Mouse (Mus musculus) layer of hippocampus, postnatal 25 days (tissue): ENCODE results near the gene Usp11. TPM values are rescaled to one million over a fixed set of nuclear protein-coding genes. Genes with fewer than 3 reads are reported as not detected.
"Not testable (repeated sequence)": the region's sequence is repeated elsewhere in the genome, so short reads cannot be mapped to it uniquely, and the experiment has no call there.

Experiments used
- DNase-seq, 2 experiments: peaks; one replicate each; pipeline ENCODE4 v3.0.0; 2022; ENCODE audit warnings: mixed read lengths in 2 of 2, low spot score in 1 of 2; ENCODE audit errors: extremely low spot score in 1 of 2
- total RNA-seq, 2 experiments: library from RNA; stranded (reverse); gene quantifications; 2 replicates each; pipeline ENCODE4 v1.2.3; 2021

The Usp11 gene
- 100 to 1,000 TPM; 104 TPM for total RNA-seq

- peak; percentile 35 to 41 for DNase-seq
Observed at GRCm38 (mm10) chrX:20703741-20704290, at the start of gene Usp11. Usp11 (plus strand) TSS chrX:20703906.

- no peak for DNase-seq
Observed at GRCm38 (mm10) chrX:20657593-20657992, 46.1 kb upstream of the Usp11 start.

DNA sequence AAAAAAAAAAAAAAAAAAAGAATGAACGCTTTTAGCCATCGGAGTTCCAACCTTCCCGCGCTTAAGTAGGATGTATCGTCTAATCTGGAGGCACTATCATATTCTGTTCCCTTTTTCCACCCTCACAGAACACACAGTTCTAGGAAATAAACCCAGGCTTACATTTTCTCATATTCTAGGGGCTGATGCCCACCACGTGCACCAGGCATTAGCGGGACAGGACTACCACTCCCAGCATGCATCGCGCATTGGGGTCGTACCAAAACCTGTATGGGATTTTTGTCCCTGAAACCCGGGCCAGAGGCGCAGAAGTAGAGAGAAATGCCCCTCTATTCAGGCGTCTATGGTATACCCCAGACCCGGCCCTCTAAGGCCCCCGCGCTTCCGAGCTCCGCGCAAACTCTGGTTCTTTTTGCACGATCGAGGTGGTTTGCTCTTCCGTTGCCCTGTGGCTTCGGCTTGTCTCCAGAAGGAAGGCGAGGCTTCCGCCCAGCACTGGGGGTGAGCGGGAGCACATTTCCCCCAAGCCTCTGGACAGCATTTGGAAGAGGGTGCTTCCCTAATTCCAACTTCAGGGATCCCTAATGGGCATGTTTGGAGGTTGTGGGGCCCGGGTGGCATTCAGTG is 45.6 kb upstream of the Usp11 start, which contains the start of gene Uba1:
Gene Uba1, plus strand, starts transcription at position 301 of the 627 bp plus-strand sequence.
- DNase-seq, result peak; percentile 40 to 62

DNA sequence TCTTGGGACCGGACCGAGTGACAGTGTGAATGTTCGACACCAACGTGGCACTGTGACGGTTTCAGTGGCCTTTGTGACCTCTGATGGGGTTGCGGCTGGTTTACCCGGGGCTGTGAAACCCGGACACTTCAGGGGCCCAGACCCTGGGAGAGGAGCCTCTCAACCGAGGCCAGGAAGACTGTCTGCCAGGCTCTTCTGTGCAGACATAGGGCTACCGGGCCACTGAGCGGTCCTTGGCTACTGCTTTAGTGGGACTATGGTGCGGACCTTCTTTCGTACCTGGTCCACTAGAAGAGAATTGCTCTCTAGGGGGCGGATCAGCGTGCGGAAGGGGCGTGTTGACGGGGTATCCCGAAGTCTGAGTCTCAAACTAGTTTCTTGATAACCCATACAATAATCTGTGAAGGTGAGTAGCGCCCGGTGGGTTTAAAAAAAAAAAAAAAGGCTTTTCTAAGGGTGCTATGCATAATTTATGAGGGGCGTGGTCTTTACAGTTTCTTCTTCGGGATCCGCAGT is 44.8 kb upstream of the Usp11 start:
- DNase-seq, result no peak

DNA sequence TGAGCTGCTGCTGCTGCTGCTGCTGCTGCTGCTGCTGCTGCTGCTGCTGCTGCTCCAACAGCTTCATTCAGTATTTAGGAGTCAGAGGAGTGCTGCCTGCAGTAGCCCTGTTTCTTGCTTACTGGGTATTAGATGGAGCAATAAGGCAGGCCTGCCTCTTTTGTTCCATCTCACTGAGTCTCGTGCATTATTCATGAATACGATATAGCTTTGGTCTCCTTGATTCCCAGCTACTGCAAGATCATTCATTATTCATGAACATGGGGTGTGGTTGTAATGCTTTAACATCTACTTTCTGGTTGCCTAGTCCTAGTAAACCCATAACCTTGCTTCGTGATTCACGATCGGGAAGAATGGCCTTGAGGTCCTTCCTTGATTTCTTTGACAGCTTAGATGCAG is 41.4 kb upstream of the Usp11 start:
- no peak for DNase-seq

GRCm38 (mm10) chrX:20662716-20663443 is 40.8 kb upstream of the Usp11 start:
- DNase-seq, result peak; percentile 58 to 61

GRCm38 (mm10) chrX:20663444-20663790 is 40.3 kb upstream of the Usp11 start:
- DNase-seq, result peak in 1 of 2 experiments; percentile 9

DNA sequence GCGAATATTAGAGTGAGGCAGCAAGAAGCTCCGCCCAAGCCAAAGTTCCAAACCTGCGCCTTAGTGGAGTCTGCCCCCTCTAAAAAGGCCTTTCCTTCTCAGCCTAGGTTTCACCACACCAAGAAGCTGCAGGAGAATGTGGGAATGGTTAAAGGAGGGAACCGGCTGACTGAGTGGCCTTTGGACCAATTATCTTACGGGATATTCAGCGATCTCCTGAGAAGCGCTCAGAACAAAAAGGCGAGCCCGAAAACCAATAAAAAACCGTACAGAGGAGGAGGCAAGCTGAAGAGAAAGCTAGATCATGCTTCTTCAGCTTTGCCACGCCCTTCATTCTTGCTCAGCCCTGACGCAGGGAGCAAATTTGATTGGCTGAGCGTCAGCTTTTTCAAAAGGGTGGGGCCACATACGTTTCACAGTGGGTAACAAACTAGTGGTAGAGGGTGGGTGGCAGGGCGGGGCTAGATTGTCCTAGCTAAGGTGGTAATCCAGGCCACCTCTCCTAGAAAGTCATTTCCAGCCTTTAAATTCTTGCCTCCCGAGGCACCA is 16.1 kb upstream of the Usp11 start, which contains the start of gene Cdk16:
Gene Cdk16, plus strand, starts transcription at position 436 of the 549 bp plus-strand sequence.
- DNase-seq, result peak; percentile 43 to 44

- peak; percentile 67 to 69 for DNase-seq
Observed at GRCm38 (mm10) chrX:20688068-20688547, 15.6 kb upstream of the Usp11 start.

DNA sequence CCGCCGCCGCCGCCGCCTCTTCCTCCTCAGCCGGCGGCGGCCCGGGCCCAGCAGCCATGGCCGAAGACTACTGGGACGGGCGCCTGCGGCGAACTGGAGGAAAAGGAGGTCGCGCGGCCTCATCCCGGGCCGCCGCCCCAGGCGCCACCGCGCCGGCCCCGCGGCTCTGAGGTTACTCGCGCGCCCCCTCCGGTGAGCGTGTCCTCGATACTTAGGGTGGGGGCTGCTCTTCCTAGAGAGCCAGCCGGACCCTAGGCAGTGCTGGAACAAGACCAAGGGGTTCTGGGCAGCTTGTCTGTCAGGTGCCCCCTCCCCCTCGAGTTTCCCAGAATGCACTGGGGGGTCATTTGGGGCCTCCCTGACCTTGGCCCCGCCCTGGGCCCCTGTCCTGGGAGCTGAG is 15.1 kb upstream of the Usp11 start:
- DNase-seq, result peak; percentile 16 to 33

- no peak for DNase-seq
Observed at GRCm38 (mm10) chrX:20691566-20691965, 12.1 kb upstream of the Usp11 start.

- no peak for DNase-seq
Observed at GRCm38 (mm10) chrX:20692616-20693015, 11.1 kb upstream of the Usp11 start.

DNA sequence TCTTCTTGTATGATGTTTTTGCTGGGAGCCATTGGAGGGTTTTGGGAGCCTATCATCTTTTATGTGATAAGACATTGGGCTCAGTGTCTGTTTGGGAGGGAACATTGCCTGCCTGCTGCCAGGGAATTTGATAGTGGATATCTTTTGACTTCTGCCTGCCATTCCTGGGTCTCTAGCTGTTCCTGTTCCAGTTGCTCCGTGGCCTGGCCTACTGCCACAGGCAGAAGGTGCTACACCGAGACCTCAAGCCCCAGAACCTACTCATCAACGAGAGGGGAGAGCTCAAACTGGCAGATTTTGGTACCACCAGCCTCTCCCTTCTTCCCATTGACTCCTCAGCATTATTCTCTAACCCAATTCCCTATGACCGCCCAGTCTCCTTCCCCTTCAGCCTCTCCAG is 7.9 kb upstream of the Usp11 start:
- no peak for DNase-seq

- peak; percentile 49 to 55 for DNase-seq
Observed at GRCm38 (mm10) chrX:20704295-20705082, 783 bp downstream of the Usp11 start.

DNA sequence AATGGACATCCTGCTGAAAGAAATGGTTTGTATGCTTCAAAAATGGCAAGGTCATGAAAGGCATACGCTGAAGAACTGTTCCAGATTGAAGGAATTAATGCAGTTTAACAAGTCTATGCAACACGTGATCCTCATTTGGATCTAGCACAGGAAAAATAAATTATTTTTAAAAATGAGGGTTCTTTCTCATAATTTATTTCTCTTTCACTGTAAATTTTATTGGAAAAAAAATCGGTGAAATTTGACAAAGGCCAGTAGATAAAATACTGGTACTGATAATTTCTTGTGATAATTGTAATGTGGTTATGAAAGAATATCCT is 1.3 kb downstream of the Usp11 start:
- no peak for DNase-seq

DNA sequence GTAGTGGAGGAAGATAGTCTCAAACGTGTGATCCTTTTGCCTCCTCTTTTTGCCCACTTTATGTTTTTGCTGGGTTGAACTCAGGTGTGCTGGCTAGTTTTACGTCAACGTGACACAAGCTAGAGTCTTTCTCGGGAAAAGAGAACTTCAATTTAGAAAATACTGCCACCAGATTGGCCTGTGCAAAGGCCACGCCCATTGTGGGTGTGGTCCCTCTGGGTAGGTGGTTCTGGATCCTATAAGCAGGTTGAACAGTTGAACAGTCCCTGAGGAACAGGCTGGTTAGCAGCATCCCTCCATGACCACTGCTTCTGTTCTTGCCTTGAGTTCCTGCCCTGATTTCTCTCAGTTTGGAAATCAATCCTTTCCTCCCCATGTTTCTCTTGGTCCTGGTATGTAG is 25.0 kb downstream of the Usp11 start:
- DNase-seq, result no peak

- not testable (repeated sequence) for DNase-seq
Observed at GRCm38 (mm10) chrX:20730048-20730447, 26.3 kb downstream of the Usp11 start.

DNA sequence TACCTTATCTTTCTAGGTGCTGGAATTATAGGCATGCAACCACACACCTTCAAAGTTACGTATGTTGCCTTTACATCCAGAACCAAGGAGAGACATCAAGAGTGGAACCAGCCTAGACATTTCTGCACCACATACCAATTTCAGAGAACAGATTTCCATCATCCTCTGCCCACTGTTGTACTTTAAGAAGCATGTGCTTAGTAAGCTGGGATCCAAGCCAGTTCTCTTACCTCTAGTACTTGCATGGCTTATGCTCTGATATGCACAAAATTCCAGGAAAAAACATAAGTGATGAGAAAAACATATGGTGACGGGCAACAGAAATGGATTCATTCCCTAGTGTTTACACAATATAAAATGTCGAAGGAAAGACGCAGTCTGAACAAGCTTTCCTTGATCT is 32.8 kb downstream of the Usp11 start:
- no peak for DNase-seq

DNA sequence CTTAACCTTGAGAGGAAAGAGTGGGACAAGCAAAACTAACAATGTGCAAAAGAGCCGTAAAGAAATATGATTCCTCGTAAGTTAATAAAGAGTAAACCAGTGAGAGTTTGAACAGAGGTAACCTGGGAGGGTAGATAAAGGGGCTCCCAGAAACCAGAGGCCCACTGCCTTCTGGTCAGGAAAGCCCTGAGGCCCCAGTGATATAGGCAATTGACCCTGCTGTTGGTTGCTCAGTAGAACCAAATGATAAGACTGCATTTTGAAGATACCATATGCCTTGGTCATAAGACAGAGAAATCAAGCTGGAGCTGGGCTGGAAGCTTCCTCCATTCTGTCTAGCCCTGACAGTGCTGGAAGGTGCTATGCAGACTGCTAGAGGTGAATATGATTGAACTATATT is 45.1 kb downstream of the Usp11 start:
- no peak for DNase-seq

DNA sequence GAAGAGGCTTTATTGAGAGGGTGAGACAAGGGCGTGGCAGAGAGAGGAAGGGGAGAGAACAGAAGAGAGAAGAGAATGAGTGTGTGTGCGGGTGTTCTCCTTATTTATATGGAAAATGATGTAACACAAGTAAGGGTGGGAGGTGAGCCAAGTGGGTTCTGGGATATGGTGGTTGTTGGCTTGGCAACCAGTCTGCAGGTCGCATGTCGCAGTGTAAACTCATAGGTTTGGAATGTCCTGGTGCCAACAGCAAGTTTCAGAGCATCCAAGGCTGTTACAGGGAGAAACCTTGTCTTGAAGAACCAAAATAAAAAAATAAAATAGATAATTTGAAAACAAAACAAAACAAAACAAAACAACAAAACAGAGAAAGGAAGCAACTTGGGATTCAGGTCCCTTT is 57.5 kb downstream of the Usp11 start:
- no peak for DNase-seq
